Mouse (Mus musculus): ENCODE results near the gene Neurl1b. TPM values are rescaled to one million over a fixed set of nuclear protein-coding genes. Genes with fewer than 3 reads are reported as not detected.

Gene Neurl1b
- total RNA-seq, 1 experiment from 2014 or later: 2.7 TPM

DNA sequence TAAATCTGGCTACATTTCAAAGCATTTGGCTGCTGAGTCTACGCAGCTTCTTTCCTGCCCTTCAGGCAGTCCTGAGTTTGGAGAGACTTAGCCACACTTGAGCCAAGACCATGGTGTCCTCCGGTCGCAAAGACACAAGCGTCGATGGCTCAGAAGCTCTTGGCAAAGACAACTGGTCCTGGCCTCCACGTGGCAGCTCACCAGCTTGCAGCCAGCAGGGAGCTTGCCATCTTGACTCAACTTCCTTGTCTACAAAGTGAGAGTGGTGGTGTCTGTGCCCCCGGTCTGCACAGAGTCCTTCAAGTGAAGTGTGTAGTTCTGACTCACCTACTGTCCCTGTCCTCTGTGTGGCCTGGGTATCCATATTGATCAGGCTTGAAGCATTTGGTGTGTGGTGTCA, 22.3 kb upstream of the Neurl1b start:
- no peak for ATAC-seq (replicated peaks; ENCODE audit: low read depth, poor library complexity, severe bottlenecking)

DNA sequence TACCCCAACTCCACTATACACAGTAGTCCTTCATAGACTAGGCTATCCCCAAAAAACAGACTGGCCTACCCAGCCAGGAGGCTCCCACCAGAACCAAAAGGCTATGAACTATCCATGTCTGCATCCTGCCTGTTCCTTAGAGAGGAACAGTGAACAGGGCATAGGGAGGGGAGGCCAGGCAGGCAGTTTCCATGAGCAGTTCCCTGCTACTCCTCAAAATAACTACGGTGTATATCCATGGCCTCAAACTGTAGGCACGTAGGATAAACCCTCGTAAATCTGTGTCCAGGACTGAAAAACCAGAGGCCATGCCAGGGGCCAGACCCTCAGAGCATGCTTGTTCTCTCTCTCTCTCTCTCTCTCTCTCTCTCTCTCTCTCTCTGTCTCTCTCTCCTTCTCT, 17.9 kb upstream of the Neurl1b start:
- no peak for ATAC-seq (replicated peaks; ENCODE audit: low read depth, poor library complexity, severe bottlenecking)

DNA sequence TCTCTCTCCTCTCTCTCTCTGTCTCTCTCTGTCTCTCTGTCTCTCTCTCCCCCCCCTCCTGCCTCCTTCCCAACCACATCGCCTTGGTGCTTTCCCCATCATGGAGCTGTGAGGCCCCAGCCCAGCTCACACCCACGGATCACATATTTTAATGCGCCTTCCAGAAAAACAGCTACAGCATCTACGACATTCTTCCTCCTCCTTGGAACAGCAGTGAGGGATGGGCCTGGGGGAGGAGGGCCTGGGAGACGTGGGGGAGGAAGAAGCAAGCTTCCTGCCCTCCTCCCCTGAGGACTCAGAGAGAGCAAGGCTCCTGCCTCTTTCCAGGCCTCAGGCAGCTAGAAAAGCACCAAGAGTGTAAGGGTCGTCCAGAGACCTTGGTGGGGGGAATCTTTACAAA, 17.3 kb upstream of the Neurl1b start:
- no peak for ATAC-seq (replicated peaks; ENCODE audit: low read depth, poor library complexity, severe bottlenecking)

DNA sequence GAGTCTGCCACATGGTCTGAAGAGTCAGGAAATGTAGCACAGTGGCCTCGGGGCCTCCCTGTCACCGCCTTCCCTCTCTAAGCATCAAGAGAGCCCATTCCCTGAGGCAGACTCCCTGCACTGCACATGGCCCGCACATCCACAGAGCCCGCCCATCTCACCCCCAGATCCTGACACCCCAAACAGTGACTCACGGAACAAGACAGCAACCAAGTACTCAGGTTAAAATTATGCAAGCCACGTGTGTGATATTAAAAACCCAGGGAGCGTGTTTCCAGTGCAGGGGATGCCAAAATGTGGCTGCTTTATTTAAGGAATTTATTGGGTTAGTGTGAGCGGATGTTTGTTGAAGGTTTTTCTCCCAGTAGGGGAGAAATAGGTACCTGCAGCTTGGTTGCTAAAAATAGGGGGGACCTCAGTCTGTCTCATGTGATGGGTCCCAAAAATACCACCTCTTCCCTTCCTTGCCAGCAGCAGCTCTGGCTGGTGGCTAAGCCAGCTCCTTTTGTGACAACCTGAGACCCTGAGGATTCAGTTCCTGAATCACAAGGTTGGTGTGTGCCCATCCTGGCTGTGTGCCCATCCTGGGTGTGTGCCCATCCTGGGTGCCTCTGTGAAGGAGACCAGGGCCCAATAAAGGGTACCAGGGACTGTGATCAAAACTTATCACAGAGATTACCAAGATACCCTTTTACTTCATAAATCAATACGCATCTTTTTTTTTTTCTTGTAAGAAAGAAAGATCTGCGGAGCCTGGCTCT, 9.1 kb upstream of the Neurl1b start:
- no peak for ATAC-seq (replicated peaks; ENCODE audit: low read depth, poor library complexity, severe bottlenecking)

DNA sequence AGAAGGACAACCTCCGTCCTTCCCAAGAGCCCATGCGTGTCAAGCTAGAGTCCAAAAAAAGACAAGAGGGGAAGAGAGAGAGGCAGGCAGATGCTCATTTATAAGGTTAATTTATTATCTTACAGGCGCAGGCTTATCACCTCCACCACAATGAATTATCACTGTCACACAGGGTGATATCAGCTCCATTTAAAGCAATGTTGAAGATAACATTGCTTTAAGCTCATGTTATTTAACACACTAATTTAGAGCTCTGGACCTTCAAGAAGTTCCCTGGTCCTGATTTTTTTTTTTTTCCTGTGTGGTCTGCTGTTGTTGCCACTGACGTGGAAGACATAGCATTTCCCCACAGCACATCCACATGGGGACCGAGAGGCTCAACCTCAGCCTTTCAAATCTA, 1.7 kb upstream of the Neurl1b start:
- ATAC-seq (replicated peaks; ENCODE audit: low read depth, poor library complexity, severe bottlenecking): no peak

DNA sequence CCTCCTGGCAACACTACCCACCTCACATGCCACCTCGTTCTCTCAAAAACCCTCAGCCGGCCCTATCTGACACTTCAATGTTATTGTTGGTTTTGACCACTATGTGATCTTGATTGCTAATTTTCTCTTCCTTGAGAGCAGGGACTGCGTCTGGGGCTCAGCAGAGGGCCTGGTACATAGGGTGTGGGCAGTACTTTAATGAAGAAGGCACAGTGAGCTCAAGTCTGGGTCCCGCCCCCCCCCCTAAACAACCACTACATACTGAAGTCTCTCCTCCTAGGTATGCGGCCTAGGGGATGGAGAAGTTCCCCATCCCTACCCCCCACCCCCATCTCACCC, 476 bp upstream of the Neurl1b start:
- ATAC-seq (replicated peaks; ENCODE audit: low read depth, poor library complexity, severe bottlenecking): no peak

DNA sequence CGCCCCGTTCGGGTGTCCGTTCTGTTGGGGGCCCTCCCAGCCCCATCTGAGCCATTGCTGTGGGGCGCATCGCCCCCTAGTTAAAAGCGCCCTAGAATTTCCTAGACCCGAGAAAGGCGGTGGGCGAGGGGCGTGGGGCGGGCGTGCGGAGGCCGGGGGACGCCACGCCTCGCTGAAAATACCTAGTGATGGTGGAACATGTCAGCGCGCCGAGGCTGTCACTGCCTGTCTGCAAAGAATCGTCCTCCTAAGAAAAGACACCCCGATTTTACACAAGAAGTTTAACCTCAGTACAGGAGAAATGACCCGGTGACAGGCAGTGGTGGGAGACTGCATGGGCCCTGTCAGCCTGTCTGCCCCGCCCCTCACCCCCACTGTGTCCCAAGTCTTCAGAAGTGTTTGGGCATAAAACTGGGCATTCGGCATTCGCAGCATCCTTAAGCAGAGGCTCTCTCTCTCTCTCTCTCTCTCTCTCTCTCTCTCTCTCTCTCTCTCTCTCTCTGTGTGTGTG, 781 bp downstream of the Neurl1b start:
- no peak for ATAC-seq (replicated peaks; ENCODE audit: low read depth, poor library complexity, severe bottlenecking)

DNA sequence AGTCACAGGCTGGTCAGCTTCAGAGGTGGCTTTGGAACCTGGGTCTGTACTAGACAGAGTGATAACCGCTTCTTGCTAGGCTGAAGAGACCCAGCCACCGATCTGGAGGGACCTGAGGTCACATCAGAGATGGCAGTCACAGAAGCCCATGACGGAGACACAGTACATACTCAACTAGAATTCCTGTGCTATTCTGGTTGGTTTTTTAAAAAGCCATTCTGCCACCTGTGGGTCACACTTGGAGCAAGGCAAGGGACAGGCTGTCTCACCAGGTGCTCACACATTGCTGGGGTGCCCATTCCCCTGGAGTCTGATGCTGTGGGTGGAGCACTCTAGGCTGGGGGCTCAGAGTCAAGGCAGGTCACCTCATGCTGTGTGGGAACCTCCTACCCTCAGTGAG, 1.5 kb downstream of the Neurl1b start:
- ATAC-seq (replicated peaks; ENCODE audit: low read depth, poor library complexity, severe bottlenecking): no peak

DNA sequence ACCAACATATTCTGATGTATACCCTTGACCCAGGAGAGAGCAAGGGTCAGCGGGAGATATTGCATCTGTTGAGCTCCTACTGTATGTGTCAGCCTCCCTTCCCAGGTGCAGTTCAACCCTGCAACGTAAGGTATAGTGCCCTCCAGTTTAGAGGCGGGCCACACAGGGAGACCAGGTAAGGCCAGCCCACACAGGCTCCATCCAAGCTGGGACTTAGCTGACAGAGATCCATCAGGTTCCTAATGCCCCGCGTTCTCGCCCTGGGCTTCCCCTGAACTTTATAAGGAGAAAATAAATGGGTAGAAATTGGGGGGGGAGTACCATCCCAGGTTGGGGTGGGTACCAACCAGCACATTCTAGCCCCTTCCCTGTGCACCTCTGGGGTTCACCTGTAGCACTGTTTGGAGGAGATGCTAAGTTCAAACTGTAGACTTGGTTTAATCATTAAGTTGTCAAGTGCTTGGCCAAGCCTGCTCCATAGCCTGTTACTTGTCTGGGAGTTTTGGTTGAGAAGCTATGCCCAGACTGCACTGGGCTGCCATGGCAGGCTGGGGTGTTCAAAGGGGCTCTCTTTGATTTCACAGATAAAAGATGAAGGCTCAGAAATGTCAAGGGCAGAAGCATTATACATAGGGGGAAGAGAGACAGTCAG, 3.3 kb downstream of the Neurl1b start:
- no peak for ATAC-seq (replicated peaks; ENCODE audit: low read depth, poor library complexity, severe bottlenecking)

DNA sequence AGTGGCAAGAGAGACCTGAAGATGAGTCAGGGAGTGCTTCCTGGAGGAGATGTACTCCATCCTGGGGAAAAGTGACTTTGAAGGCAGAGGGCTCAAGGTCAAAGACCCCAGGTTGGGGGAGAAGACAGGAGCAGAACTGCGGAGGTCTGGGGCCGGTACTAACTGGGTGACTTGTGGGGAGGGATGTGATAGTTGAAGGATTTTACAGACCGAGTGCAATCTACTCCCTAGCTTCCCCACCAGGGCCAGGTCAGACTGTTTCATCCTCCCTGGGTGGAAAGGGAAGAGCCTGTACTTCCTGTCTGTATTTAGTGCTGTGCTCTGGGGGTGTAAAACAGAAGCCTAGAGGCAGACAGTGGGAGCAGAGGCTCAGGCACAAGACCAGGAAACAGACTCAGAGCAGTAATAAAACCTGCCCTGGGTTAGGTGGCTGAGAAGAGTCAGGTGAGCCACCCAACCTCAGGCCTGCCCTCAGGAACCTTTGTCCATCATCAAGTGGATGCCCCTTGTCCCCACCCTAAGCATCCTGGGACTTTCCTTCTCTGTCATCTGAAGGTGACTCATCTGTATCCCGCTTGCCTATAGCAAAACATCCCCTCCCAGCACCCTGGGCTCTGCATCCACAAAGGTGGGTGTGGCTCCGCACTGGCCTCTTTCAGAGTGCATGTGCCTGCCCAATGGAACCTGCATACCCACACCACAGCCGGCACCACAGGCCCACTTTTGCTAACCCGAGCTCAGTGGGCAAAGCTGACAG, 6.0 kb downstream of the Neurl1b start:
- ATAC-seq (replicated peaks; ENCODE audit: low read depth, poor library complexity, severe bottlenecking): no peak

DNA sequence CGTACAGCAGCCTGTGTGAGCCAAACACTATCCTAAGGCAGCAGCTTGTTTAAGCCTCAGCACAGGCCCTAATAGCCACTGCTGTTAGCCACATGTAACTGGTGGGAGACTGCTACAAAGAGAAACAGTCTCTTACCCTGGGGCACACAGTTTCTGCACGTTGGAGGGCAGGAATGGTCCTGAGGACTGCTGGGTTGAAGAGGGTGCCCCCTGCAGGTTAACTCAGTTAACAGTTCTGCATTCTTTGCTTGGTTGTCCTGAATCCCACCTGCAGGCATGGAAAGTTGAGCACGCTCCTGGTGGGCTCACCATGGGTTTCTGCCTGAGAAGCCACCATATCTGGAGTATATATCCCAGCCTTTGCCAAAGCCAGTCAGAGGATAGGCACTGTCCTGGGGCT, 6.9 kb downstream of the Neurl1b start:
- ATAC-seq (replicated peaks; ENCODE audit: low read depth, poor library complexity, severe bottlenecking): 0 out of 2 replicates have a peak, but pooled peaks have one; percentile 24

DNA sequence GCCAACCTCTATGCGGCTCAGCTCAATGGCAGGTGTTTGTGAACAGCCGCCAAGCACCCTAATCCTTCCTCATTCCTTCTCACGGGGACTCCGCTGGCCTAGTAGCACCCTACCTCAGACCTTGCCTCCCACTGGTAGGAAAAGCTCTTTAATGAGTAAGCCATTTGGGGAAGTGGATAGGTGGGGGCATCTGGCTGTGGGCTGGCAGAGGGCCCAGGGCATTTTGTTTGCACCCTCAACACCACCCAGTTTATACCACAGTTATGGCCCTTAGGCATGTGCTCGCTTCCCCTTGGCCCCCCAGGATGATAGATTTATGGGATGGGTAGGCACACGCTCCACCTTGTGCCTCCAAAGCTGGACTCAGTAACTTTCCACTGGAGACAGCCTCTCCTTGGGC, 7.8 kb downstream of the Neurl1b start:
- ATAC-seq (replicated peaks; ENCODE audit: low read depth, poor library complexity, severe bottlenecking): peak; percentile 68

DNA sequence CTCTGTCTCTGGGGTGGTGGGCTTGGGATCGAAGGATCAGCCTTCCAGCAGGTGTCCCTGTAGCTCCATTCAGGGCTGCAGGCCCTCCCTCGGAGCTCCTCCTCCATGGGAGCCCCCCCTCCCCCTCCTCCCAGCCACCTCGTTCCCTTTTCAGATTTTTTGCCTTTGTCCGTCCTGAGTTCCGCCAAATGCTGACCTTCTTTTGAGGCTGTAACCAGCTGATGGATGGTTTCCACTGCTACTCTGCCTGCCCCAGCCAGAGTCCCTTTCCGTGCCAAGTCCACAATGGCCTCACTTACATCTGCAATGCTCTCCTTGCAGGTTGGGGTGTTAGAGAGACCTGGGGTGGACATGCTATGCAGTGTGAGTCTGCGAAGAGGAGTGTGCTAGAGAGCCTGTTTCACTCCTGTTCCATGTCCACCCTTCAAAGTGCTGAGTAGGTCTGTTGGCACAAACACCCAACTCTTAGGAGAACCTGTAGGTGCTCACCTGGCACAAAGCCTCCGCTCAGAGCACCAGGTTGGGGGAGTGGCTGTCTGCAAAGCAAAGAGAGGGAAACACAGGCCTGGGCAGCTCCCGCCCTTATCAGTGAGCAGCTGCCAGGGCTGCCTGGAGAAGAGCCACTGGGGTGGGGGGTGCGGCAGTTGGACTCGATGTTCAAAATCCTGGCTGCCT, 9.5 kb downstream of the Neurl1b start:
- ATAC-seq (replicated peaks; ENCODE audit: low read depth, poor library complexity, severe bottlenecking): peak; percentile 46

DNA sequence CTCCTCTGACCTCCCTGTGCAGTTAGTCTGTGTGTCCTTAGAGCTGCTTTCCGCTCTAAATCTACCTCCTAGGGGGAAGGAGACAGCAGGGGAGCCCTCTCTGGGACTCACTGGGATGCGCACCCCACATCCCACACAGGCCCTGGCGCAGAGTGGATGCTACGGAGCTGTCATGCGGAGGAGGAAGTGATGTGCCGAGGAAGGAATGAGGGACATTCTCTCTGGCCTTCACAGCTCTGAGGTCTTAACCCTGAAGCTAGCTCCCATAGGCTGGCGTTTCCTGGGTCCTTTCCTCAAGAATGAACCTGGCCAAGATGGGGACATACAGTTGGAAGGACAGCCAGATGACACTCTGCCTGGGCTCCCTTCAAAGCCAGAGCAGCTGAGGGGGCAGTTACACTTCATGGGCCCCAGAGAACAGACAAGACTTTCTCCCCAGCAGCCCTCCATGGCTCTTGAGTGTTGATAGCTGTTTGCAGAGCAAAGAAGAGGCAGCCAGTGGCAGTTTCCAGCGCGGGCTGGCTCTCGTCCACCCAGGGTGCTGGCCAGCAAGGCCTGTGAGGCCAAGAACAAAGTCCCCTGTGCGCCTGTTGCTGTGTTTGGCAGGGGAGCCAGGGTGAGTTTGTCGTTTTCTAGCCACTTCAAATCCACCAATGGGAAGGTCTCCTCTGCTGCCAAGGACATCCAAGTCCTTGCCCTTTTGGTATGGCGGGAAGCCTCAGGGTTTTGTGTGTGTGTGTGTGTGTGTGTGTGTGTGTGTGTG, 10.5 kb downstream of the Neurl1b start:
- no peak for ATAC-seq (replicated peaks; ENCODE audit: low read depth, poor library complexity, severe bottlenecking)

DNA sequence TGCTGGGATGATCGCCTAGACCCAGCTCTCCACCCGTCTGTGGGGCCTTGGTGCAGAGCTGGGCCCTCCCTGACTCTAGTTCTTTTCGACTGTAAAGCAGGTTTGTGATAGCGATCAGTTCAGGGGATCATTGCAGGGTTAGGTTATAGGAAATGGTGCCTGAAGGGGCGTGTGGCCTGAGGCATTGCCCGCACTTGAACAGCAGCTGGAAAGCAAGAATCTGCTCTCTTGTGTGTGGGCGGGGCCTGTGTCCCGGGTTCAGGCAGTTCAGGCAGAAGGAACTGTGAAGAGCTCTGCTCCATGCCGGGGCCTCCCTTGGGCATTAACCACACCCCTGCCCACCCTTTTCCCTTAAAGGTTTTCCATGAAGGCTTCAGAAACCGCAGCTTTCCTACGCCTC, 18.7 kb downstream of the Neurl1b start:
- no peak for ATAC-seq (replicated peaks; ENCODE audit: low read depth, poor library complexity, severe bottlenecking)

DNA sequence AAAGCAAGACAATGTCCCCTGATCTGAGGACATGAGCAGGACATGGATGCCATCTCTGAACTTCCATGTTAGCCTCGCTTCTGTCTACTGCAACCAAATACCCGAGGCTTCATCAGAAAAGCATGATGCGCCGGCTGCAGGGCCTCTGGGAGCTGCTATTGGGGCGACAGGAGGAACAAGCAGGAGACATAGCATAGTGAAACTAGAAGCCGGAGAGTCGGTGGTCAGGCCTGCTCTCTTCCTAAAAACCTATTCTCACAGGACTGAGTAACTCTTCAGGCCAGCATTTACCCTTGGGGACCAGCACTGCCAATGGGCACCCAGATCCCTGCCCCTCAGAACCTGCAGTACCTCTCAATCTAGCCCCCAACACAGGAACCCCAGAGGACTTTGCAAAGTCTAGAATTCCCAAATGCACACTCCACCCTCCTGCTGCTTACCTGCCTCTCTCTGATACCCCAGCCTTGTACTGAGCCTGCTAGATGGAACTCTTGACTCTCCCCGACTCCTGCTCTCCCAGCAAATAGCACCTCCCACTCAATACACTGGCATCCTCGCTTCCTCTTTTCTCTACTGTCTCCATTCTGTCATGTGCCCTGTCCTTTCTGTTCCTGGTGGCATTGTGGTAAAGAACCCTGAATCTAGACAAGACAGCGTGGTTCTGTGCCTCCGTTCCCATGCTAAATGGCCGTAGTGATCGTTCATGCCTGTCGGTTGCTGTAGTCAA, 22.6 kb downstream of the Neurl1b start:
- peak; percentile 86 for ATAC-seq (replicated peaks; ENCODE audit: low read depth, poor library complexity, severe bottlenecking)

DNA sequence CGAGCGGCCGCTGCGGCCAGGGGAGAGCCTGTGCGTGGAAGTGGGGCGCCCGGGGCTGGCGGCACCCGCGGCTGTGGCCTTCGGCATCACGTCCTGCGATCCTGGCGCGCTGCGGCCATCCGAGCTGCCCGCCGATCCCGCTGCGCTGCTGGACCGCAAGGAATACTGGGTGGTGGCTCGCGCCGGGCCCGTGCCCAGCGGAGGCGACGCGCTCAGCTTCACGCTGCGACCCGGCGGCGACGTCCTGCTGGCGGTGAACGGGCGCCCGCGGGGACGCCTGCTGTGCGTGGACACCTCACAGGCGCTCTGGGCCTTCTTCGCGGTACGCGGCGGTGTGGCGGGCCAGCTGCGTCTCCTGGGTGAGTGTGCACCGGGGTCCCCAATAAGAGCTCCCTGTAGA, 24.4 kb downstream of the Neurl1b start:
- no peak for ATAC-seq (replicated peaks; ENCODE audit: low read depth, poor library complexity, severe bottlenecking)

DNA sequence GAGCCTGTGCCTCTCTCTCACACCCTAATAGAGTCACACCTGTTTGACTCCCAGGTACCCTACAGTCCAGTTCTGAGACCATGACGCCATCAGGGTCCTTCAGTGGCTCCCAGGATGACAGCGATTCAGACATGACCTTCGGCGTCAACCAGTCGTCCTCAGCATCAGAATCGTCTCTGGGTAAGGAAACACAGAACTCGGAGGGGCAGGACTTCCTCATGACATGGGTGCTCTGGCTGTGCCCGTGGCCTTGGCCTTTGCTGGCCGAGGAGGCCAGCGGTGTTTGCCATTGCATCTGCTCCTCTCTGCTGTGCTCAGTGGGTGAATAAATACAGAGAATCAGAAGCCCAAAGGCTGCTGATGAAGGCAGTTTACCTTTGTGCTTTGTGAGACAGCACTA, 26.4 kb downstream of the Neurl1b start:
- ATAC-seq (replicated peaks; ENCODE audit: low read depth, poor library complexity, severe bottlenecking): no peak

DNA sequence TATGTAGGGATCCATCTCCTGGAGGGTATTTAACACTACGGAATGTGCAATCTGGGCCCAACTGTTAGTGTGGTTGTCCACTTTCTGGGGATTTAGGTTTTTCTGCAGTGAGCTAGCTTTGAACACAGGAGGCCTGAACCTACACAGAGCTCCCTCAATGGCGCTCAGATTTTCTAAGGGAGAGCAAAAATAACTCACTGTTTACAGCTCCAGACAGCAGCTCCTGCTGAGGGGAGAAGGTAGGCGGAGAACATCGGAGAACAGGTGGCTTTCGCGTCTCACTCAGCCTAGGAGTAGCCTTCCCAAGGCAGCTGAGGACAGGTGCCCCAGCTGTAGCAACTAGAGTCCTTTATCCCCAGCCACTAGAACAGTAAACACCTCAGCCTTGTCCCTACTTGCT, 27.6 kb downstream of the Neurl1b start:
- no peak for ATAC-seq (replicated peaks; ENCODE audit: low read depth, poor library complexity, severe bottlenecking)

Measured in common myeloid progenitor, adult 5-6 weeks (primary cell).